Mouse (Mus musculus): ENCODE measurements at regions not wholly inside any gene's neighbourhood (a gene's known extent, or its start where the extent isn't known, plus 50 kb on each side); places are given as distances from the start of the nearest gene placed in this dataset.
A peak's percentile ranks its signal among the peaks of the same experiment; 100 is the strongest.

DNA sequence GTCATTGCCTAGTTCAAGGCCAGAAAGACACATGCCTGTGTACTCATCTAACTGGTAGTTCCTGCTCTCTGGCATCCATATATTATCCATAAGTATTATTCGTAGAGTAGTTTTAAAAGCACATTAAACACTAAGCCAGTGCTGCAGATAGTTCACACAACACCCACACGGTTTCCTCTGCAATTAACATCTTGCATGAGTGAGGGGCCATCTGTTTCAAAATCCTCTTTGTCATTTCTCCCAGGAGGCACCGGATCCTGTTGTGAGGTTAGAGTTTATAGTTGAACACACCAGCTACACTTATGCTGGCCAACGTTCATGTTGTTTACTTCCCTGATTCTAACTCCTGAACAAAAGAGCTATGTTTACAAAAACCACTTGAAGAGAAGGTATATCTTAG, 90.7 kb upstream of the Cmc1 start:
- no peak overlapping the region for H3K4me3 ChIP-seq (ENCODE audit: low read depth, low read length)
- 54% methylated on average over 4 of the region's 4 CpGs for WGBS
- ATAC-seq (ENCODE audit: low FRiP score) (no peak), DNase-seq (ENCODE audit: low spot score) (no peak)
- H3K9me3 ChIP-seq (ENCODE audit: low read length): no peaks in the 10 kb centered on the region
- no peak overlapping the region for H3K27ac ChIP-seq (ENCODE audit: low read depth, low read length)
- no peaks in the 10 kb centered on the region for H3K27me3 ChIP-seq (ENCODE audit: insufficient read depth, low read length)
- H3K9ac ChIP-seq (replicated peaks; ENCODE audit: low read length, poor library complexity, severe bottlenecking): no peak overlapping the region
- H3K4me2 ChIP-seq (ENCODE audit: low read depth, low read length, poor library complexity, severe bottlenecking): no peak overlapping the region
- TF ChIP-seq CTCF (IDR thresholded peaks at IDR 0.05): no peak
- H3K36me3 ChIP-seq (ENCODE audit: insufficient read depth, low read length): no peaks in the 10 kb centered on the region
- H3K4me1 ChIP-seq (ENCODE audit: insufficient read depth, low read length): no peaks in the 10 kb centered on the region

DNA sequence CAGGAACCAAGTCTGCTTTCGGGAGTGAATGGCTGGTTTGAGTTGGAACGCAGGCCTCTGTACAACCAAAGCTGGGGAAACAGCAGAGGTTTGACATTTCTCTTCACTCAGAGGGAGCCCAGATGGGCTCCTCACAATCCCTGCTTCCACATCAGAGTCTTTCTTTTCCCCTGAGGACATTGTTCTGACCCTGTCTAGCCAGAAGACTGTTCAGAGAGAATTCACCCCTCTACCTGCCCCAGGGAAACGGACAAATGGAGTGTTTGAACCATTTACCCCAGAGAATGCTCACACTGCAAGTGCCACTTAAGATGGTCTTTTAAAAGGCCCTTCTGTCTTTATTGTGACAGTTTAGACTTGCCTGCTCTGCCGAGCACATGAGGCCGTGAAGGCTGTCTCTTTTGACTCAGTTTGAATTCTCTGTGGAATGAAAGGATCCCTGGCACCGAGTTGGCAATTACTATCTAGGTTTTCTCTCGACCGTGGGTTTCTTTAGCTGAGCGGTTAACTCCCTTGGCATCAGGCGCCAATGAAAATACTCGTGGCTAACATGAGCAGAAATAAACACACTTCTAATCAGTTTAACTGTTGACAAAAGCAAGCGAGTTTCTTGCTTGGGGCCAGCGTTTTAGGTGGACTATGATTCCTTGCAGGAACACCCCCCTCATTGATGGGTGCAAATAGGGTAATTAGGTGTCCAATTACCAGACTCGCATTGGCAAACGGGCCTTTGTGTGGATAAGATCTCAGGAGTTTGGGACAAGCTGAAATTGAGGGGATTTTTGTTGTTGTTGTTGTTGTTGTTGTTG, 97.0 kb upstream of the Cmc1 start:
- Histone ChIP-seq H3K9me3 (ENCODE audit: low read length) (no peaks in the 10 kb centered on the region), H3K9ac (replicated peaks; ENCODE audit: low read length, poor library complexity, severe bottlenecking) (no peak overlapping the region), H3K36me3 (ENCODE audit: insufficient read depth, low read length) (no peaks in the 10 kb centered on the region), H3K4me1 (ENCODE audit: insufficient read depth, low read length) (no peaks in the 10 kb centered on the region), H3K27me3 (ENCODE audit: insufficient read depth, low read length) (0 out of 2 replicates have a peak, but pooled peaks cover 5% of the 10 kb centered on the region), H3K4me2 (ENCODE audit: low read depth, low read length, poor library complexity, severe bottlenecking) (no peak overlapping the region), H3K4me3 (ENCODE audit: low read depth, low read length) (no peak overlapping the region), H3K27ac (ENCODE audit: low read depth, low read length) (no peak overlapping the region)
- WGBS: 37% methylated on average over 15 of the region's 15 CpGs
- no peak for TF ChIP-seq CTCF (IDR thresholded peaks at IDR 0.05)
- ATAC-seq (ENCODE audit: low FRiP score): no peak
- DNase-seq (ENCODE audit: low spot score): no peak

DNA sequence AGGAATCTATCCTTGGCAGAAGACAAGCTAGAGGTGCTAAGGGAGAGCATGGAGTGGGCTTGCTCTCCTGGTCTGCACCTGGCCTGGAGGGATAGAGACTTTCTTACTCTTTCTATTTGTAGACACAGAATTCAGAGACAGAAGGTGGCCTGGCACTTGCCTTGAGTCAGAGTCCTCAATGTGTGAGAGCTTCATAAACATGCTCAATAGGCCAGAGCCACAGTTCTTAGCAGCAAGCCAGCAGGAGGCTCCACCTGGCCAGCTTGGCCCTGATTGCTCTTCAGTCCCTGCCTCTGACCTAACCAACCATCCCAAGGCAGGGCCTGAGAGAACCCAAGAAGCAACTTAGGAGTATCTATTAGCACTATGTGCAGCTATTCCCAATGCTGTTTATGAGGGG, 103.9 kb upstream of the Cmc1 start:
- DNase-seq (ENCODE audit: low spot score) (no peak), ATAC-seq (ENCODE audit: low FRiP score) (no peak)
- Histone ChIP-seq H3K36me3 (ENCODE audit: insufficient read depth, low read length) (no peaks in the 10 kb centered on the region), H3K4me1 (ENCODE audit: insufficient read depth, low read length) (no peaks in the 10 kb centered on the region), H3K9me3 (ENCODE audit: low read length) (no peaks in the 10 kb centered on the region), H3K9ac (replicated peaks; ENCODE audit: low read length, poor library complexity, severe bottlenecking) (no peak overlapping the region), H3K27me3 (ENCODE audit: insufficient read depth, low read length) (peaks cover 5% of the 10 kb centered on the region; the same call in 1 of the 2 replicates), H3K4me2 (ENCODE audit: low read depth, low read length, poor library complexity, severe bottlenecking) (no peak overlapping the region), H3K4me3 (ENCODE audit: low read depth, low read length) (no peak overlapping the region), H3K27ac (ENCODE audit: low read depth, low read length) (no peak overlapping the region)
- TF ChIP-seq CTCF (IDR thresholded peaks at IDR 0.05): no peak

DNA sequence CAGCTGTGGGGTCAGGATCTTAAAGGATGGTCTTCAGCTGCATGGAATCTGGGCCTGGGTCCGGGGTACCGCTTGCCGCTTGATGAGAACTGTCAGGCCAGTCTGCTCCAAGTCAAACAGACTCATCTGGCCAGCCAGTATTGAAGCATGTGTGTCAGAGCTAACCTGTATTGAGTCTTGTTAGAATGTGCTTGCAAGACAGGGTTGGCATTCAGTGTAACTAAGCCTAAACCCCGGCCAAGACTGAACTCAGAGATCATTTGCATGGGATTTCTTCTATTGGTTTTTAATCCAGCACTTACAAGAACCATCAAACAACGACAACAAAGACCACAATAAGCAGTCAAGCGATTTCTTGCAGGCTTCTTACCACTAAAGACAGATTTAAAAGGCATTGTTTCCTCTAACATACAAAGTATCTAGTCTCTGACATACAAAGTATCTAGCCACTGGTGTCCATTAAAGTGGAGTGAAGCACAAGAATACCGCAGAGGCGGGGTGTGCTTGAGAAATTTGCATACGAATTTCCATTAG, 105.3 kb upstream of the Cmc1 start:
- 20% methylated on average over 9 of the region's 9 CpGs for WGBS
- no peaks in the 10 kb centered on the region for H3K4me1 ChIP-seq (ENCODE audit: insufficient read depth, low read length)
- no peak overlapping the region for H3K27ac ChIP-seq (ENCODE audit: low read depth, low read length)
- H3K4me3 ChIP-seq (ENCODE audit: low read depth, low read length): no peak overlapping the region
- H3K9ac ChIP-seq (replicated peaks; ENCODE audit: low read length, poor library complexity, severe bottlenecking): no peak overlapping the region
- no peak overlapping the region for H3K4me2 ChIP-seq (ENCODE audit: low read depth, low read length, poor library complexity, severe bottlenecking)
- DNase-seq (ENCODE audit: low spot score): no peak
- no peaks in the 10 kb centered on the region for H3K9me3 ChIP-seq (ENCODE audit: low read length)
- TF ChIP-seq CTCF (IDR thresholded peaks at IDR 0.05): no peak
- H3K36me3 ChIP-seq (ENCODE audit: insufficient read depth, low read length): no peaks in the 10 kb centered on the region
- H3K27me3 ChIP-seq (ENCODE audit: insufficient read depth, low read length): peaks cover 6% of the 10 kb centered on the region; the same call in 1 of the 2 replicates
- no peak for ATAC-seq (ENCODE audit: low FRiP score)

DNA sequence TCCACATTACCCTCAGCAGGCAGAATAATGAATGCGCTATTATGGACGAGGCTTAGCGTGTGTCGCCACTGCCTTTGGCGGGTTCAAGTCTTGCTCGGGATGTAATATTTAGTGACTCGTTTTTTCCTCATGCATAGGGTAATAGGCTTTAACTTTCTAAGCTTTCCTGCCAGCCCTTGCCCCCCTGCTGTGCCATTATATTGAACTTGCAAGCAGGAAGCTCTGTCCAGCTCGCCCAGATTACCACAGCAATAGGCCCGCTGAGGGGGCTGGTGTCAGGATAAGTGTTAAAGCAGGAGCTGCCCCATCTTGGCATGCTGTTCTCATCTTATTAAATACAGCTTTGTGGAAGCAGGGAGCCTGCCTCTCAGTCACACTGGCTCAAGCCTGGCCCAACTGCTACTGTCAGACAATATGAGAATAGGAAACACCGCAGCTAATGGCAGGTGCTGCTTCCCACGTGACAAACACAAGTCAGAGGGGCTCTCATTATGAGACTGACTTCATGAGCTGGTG, 105.8 kb upstream of the Cmc1 start:
- H3K27ac ChIP-seq (ENCODE audit: low read depth, low read length): no peak overlapping the region
- no peak for TF ChIP-seq CTCF (IDR thresholded peaks at IDR 0.05)
- no peak overlapping the region for H3K4me3 ChIP-seq (ENCODE audit: low read depth, low read length)
- no peak overlapping the region for H3K9ac ChIP-seq (replicated peaks; ENCODE audit: low read length, poor library complexity, severe bottlenecking)
- WGBS: 9% methylated on average over 11 of the region's 11 CpGs
- peaks cover 7% of the 10 kb centered on the region; the same call in 1 of the 2 replicates for H3K27me3 ChIP-seq (ENCODE audit: insufficient read depth, low read length)
- ATAC-seq (ENCODE audit: low FRiP score) (peak; percentile 23; the same call in 1 of the 2 replicates), DNase-seq (ENCODE audit: low spot score) (peak; percentile 83)
- no peaks in the 10 kb centered on the region for H3K4me1 ChIP-seq (ENCODE audit: insufficient read depth, low read length)
- H3K9me3 ChIP-seq (ENCODE audit: low read length): no peaks in the 10 kb centered on the region
- H3K4me2 ChIP-seq (ENCODE audit: low read depth, low read length, poor library complexity, severe bottlenecking): no peak overlapping the region
- no peaks in the 10 kb centered on the region for H3K36me3 ChIP-seq (ENCODE audit: insufficient read depth, low read length)

DNA sequence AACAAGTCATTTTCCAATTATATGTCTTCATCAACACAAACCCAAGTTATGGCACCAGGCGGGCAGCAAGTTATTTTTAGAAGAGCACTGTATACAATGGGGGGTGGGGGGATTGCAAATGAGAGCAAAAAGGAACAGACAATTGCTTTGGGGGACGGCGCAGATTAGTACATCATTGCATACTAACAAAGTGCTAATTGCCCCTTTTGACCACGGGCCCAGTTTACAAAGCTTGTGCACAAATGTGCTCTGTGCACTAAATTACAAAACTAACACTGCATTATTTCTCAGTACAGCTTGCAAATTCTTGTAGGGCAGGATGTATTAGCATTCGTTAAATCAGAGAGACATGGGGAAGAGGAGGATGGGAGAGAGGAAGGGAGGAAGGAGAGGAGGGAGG, 116.3 kb upstream of the Cmc1 start:
- H3K4me2 ChIP-seq (ENCODE audit: low read depth, low read length, poor library complexity, severe bottlenecking): no peak overlapping the region

More for the DNA sequence above, 116.3 kb upstream of the Cmc1 start:
- DNase-seq (ENCODE audit: low spot score) (no peak), ATAC-seq (ENCODE audit: low FRiP score) (no peak)
- Histone ChIP-seq H3K4me1 (ENCODE audit: insufficient read depth, low read length) (no peaks in the 10 kb centered on the region), H3K4me3 (ENCODE audit: low read depth, low read length) (no peak overlapping the region), H3K27ac (ENCODE audit: low read depth, low read length) (no peak overlapping the region), H3K27me3 (ENCODE audit: insufficient read depth, low read length) (no peaks in the 10 kb centered on the region), H3K9ac (replicated peaks; ENCODE audit: low read length, poor library complexity, severe bottlenecking) (no peak overlapping the region), H3K9me3 (ENCODE audit: low read length) (no peaks in the 10 kb centered on the region), H3K36me3 (ENCODE audit: insufficient read depth, low read length) (no peaks in the 10 kb centered on the region)
- TF ChIP-seq CTCF (IDR thresholded peaks at IDR 0.05): no peak
- 47% methylated on average over 5 of the region's 5 CpGs for WGBS
